Mouse (Mus musculus) yolk sac, embryonic 10.5 days (tissue): ENCODE measurements around the gene Ncor1.
A peak's percentile ranks its signal among the peaks of the same experiment; 100 is the strongest.
"Not testable (repeated sequence)": the region's sequence is repeated elsewhere in the genome, so short reads cannot be mapped to it uniquely, and the experiment has no call there.

ENCODE experiments used
- DNase-seq: peaks from one replicate; pipeline ENCODE4 v3.0.0-alpha.2; 2017; ENCODE audit warnings: low spot score

Gene Ncor1

DNA sequence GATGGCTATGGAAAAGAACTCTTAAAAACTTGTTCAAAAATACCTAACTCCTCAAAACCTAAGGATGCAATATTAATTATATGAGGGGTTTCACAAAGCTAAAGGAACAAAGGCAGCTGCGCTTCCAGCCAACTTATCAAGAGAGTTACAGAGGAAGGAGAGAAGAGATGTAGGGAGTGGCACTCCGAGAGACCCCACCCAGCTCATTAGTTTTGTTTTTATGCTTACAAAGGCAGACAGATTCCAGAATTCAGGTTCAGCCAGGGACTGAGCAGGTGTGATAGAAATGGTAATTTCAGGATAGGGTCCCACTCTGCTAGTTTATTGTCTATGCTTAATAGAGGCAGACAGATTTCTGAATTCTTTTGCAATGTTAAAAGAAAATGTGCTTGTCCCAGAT lies 103.1 kb downstream of the Ncor1 start:
- no peak for DNase-seq

DNA sequence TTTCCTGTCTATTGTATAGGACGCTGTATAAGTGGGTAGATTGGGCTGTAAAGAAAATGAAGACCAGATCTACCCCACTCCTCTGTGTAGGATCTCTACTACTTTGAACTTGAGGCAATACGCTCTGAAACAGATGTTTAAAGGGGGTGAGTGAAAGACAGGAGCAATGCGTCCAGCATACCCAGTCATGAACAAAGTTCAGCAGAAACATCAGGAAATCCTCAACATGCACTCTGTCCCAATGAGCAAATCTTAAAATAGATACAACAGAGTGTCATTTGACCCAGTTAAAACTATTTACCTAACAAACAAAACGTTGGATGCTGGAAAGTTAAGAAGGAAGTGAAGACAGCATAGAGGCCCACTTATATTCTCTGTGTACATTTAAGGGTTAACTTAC lies 106.4 kb downstream of the Ncor1 start:
- DNase-seq: no peak

DNA sequence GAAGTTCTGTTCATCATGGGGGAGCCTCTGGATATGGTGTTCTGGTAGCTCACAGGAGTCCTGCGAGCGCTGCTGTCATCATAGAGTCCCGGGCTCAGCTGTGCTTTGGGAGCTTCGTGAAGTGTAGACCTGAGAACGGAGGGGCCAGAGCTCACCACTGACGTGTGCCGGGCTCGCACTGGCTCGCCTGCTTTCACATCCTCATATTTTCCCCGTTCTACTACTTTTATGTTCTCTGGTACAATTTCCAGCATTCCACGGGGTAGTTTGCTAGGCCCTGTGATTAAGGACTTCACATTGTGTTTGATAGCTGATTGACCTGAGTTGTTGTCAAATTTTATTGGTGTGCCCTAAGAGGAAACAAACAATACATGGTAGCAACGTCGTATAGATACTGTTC lies 115.3 kb downstream of the Ncor1 start:
- DNase-seq: no peak

DNA sequence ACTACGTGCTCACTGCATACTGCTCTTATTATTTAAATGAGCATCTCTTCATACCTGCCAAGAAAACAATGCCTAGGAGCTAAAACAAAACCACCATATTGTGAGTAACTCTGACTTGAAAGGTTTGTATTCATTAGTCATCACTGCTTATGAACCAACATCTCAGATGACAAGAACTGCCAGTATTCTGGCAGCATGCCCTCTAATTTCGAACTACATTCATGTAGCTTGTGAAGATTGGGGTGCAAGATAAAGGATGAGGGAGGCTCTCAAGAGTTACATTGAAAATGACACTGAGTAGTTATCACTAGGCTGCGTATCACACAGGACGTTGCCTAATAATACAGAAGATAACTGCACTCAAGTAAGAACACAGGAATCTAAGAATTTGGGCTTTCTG lies 126.1 kb downstream of the Ncor1 start:
- DNase-seq: no peak

GRCm38 (mm10) chr11:62331141-62331540 lies 127.2 kb downstream of the Ncor1 start:
- DNase-seq: no peak

- no peak for DNase-seq
Observed at GRCm38 (mm10) chr11:62323659-62324058, 134.7 kb downstream of the Ncor1 start.

GRCm38 (mm10) chr11:62320097-62320496 lies 138.2 kb downstream of the Ncor1 start:
- DNase-seq: no peak

DNA sequence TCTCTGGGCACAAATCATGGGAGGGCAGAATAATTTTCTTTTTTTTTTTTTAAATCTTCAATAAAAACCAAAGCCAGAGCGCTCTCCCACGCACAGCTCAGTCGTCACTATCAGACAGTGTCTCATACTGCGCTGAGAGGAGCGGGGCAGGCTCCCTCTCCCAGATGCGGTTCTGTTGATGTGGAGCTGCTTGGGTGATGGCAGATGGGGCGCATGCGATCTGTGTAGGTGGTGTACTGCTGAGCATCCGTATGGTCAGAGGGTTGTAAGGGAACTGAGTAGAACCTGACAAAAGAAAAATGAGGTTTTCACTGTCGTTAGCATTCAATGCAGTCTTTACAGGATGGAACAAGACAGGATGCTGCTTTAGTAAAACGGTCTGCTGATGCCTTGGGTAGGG lies 140.6 kb downstream of the Ncor1 start:
- no peak for DNase-seq

GRCm38 (mm10) chr11:62314984-62315383 lies 143.4 kb downstream of the Ncor1 start:
- DNase-seq: no peak

- DNase-seq: no peak
Observed at GRCm38 (mm10) chr11:62309296-62309695, 149.0 kb downstream of the Ncor1 start.

GRCm38 (mm10) chr11:62305866-62306265 lies 152.5 kb downstream of the Ncor1 start:
- DNase-seq: no peak

- no peak for DNase-seq
Observed at GRCm38 (mm10) chr11:62298883-62299282, 159.5 kb downstream of the Ncor1 start.

- no peak for DNase-seq
Observed at GRCm38 (mm10) chr11:62294121-62294520, 164.2 kb downstream of the Ncor1 start.

GRCm38 (mm10) chr11:62287700-62288099 lies 170.6 kb downstream of the Ncor1 start:
- no peak for DNase-seq

GRCm38 (mm10) chr11:62285020-62285419 lies 173.3 kb downstream of the Ncor1 start:
- no peak for DNase-seq

DNA sequence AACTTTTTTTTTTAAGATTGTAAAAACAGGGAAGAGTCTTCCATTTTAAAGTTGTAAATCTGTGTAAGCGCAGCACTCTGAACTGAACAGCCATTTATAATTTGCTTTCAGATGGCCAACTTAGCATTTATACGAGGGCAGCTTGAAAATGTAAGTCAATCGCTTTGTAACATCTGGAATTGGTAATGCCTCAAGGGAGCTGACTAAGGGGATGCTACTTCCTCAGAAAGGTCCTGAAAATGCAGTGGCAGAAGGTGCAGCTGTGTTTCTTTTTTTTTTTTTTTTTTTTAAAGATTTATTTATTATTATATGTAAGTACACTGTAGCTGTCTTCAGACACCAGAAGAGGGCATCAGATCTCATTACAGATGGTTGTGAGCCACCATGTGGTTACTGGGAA lies 174.3 kb downstream of the Ncor1 start:
- not testable (repeated sequence) for DNase-seq

DNA sequence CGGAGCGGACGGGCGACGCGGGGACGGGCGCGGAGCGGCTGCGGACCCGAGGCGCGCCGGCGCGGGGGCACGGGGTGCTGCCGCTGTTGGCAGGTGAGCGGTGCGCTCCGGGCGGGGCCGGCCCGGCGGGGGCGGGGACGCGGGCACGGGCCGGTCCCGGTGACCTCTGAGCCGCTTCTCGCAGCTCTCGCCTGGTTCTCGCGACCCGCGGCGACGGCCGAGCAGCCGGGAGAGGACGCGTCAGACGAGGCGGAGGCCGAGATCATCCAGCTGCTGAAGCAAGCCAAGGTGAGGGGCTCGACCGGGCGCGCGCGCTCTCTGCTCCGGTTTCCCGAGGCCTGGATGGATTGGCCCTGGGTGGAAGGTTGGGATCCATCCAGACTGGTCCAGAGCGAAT lies 176.7 kb downstream of the Ncor1 start:
- no peak for DNase-seq

- peak; percentile 96 for DNase-seq
Observed at GRCm38 (mm10) chr11:62280675-62281600, 177.4 kb downstream of the Ncor1 start, which contains the start of the genes Zswim7 and Ttc19. Gene Zswim7, minus strand, starts transcription at chr11:62281375. Gene Ttc19, plus strand, starts transcription at chr11:62281473.

DNA sequence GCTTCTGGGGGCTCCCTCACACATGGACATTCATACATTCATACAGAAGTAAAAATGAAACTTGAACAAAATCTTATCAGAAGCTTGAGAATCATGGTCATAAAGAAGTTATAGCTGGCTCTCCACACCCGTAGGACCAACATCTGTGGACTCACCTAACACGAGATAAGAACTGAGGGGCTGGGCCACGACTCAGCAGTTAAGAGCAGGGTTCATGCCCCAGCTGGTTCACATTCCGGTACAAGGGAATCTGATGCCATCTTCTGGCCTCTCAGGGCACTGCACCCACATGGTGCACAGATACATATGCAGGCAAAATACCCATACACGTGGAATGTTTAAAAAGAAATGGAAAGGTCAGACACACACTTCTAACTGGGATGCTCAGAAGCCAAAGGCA lies 180.3 kb downstream of the Ncor1 start:
- peak; percentile 72 for DNase-seq

DNA sequence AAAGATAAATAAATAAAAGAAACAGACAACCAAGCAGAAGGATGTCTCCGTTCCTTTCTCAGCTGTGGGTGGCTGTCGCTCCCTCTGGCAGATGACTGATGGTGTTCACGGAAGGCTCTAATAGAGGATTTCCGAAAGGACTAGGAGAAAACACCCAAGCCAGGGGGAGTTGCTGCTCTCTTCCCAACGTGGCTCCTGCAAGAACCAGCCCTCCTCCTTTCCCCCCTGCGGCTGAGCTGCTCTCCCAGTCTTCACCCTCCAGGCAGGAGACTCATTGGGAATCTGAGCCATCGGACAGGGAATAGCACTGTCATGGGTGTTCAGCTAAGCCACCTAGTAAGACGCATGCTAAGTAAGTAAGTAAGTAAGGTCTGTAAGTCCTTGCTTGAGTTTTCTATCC lies 181.3 kb downstream of the Ncor1 start:
- no peak for DNase-seq

DNA sequence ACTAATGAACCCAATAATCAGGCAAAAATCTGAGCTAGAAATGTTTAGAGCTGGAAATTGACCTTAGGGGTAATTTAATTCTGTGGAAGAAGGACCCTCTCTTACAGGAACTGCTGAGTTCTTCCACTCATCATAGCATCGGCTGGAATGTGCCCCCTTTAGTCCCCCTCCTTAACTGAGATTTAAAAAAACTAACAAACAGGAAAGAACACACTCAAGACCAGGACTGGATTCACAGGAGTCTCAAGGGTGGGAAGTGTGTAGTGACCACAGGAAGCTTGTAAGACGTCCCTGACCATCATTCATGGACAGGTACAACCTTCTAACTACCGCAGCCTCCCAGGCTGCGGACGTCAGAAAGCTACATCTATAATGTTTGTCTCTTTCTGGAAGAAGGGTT lies 187.5 kb downstream of the Ncor1 start:
- DNase-seq: no peak

- no peak for DNase-seq
Observed at GRCm38 (mm10) chr11:62269097-62269496, 189.2 kb downstream of the Ncor1 start.

DNA sequence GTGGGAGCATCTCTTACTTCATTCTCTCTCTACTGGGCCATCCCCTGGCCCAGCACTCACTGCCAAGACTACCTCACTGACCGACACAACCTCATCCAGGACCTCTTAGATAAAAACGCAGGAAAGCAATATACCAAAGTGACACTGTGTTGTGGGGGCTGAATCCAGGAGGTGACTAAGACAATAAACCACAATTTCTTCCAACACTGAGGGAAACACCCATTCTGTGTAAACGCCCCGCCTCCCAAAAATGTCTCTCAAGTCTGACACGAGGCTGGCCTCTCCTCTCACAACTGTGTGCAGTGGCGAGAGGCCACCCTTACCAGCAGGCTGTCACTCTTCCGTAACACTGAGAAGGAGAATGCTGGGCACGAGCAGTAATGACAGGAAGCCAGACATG lies 190.0 kb downstream of the Ncor1 start:
- DNase-seq: no peak
